Mouse (Mus musculus) midbrain, embryonic 14.5 days (tissue): ENCODE results near the gene Nagk. TPM values are rescaled to one million over a fixed set of nuclear protein-coding genes. Genes with fewer than 3 reads are reported as not detected.

Experiments used
- ATAC-seq: fragments of 200-750 bp; cut with Nextera tagmentation; 2 replicates; pipeline ENCODE4 v1.8.0; 2017; ENCODE audit warnings: moderate number of reproducible peaks, moderate library complexity; ENCODE audit not compliant: low FRiP score, low TSS enrichment
- DNase-seq: peaks from one replicate; pipeline ENCODE4 v3.0.0-alpha.2; 2015
- H3K27ac ChIP-seq: fragments of 300-500 bp; sonication (generic); replicated peaks from 2 replicates; pipeline ENCODE4 v1.5.1; 2014; ENCODE audit warnings: mild to moderate bottlenecking, low read depth, low read length, moderate library complexity
- H3K27me3 ChIP-seq: fragments of 300-500 bp; sonication (generic); 2 replicates; pipeline ENCODE4 v1.6.1; 2014; ENCODE audit warnings: low read length, control low read depth, mixed read lengths; ENCODE audit not compliant: control insufficient read depth, insufficient read depth
- H3K36me3 ChIP-seq: fragments of 300-500 bp; sonication (generic); 2 replicates; pipeline ENCODE4 v1.6.1; 2014; ENCODE audit warnings: low read length, control low read depth; ENCODE audit not compliant: control insufficient read depth, insufficient read depth
- H3K4me1 ChIP-seq: fragments of 300-500 bp; sonication (generic); 2 replicates; pipeline ENCODE4 v1.6.1; 2014; ENCODE audit warnings: mild to moderate bottlenecking, antibody characterized with exemption, low read length, control low read depth; ENCODE audit not compliant: control insufficient read depth, insufficient read depth
- H3K4me2 ChIP-seq: fragments of 300-500 bp; sonication (generic); 2 replicates; pipeline ENCODE4 v1.6.1; 2014; ENCODE audit warnings: mild to moderate bottlenecking, low read length, moderate library complexity
- H3K4me3 ChIP-seq: fragments of 300-500 bp; sonication (generic); replicated peaks from 2 replicates; pipeline ENCODE4 v1.5.1; 2014; ENCODE audit warnings: low read depth, low read length
- H3K9ac ChIP-seq: fragments of 300-500 bp; sonication (generic); replicated peaks from 2 replicates; pipeline ENCODE4 v1.6.1; 2014; ENCODE audit warnings: mild to moderate bottlenecking, low read length, moderate library complexity
- H3K9me3 ChIP-seq: fragments of 300-500 bp; sonication (generic); 2 replicates; pipeline ENCODE4 v1.6.1; 2016; ENCODE audit warnings: low read length, control low read depth, mixed read lengths; ENCODE audit not compliant: control insufficient read depth
- WGBS: fragments of 180-500 bp; shearing (Covaris S2); extraction: QIAGEN DNeasy Blood & Tissue Kit; methylation state at CpG from one replicate; pipeline ENCODE4 v1.1.7; 2014; 5-methylcytosine and 5-hydroxymethylcytosine counted together
- polyA plus RNA-seq: library from polyadenylated mRNA; unstranded; fragments of >200 nt; fragmentation: Nextera tagmentation; extraction: Ambion mirVana; gene quantifications from 2 replicates; pipeline ENCODE4 v1.2.1, GENCODE M21; 2014

Gene Nagk
- polyA plus RNA-seq, 1 experiment from 2014 or later = 85.8 TPM

- Histone ChIP-seq H3K4me2 (no peak overlapping the region), H3K36me3 (peaks cover 43% of the 10 kb centered on the region), H3K4me1 (no peaks in the 10 kb centered on the region), H3K27me3 (peaks cover 10% of the 10 kb centered on the region; the same call in 1 of the 2 replicates), H3K27ac (no peak overlapping the region), H3K9ac (no peak overlapping the region), H3K4me3 (no peak overlapping the region), H3K9me3 (no peaks in the 10 kb centered on the region)
- DNase-seq (no peak), ATAC-seq (no peak)
- 88% methylated on average over 5 of the region's 5 CpGs for WGBS
These were observed 26.3 kb upstream of the Nagk start for GRCm38 (mm10) chr6:83768485-83768884.

GRCm38 (mm10) chr6:83774126-83774525 is 20.7 kb upstream of the Nagk start:
- Histone ChIP-seq H3K27me3 (no peaks in the 10 kb centered on the region), H3K27ac (no peak overlapping the region), H3K36me3 (peaks cover 33% of the 10 kb centered on the region), H3K9ac (no peak overlapping the region), H3K4me2 (peak overlapping the region; percentile 88), H3K4me1 (peaks cover 16% of the 10 kb centered on the region), H3K9me3 (no peaks in the 10 kb centered on the region), H3K4me3 (peak overlapping the region; percentile 93; the same call in 1 of the 2 replicates)
- no peak for DNase-seq
- no peak for ATAC-seq
- WGBS = 78% methylated on average over 9 of the region's 9 CpGs

DNA sequence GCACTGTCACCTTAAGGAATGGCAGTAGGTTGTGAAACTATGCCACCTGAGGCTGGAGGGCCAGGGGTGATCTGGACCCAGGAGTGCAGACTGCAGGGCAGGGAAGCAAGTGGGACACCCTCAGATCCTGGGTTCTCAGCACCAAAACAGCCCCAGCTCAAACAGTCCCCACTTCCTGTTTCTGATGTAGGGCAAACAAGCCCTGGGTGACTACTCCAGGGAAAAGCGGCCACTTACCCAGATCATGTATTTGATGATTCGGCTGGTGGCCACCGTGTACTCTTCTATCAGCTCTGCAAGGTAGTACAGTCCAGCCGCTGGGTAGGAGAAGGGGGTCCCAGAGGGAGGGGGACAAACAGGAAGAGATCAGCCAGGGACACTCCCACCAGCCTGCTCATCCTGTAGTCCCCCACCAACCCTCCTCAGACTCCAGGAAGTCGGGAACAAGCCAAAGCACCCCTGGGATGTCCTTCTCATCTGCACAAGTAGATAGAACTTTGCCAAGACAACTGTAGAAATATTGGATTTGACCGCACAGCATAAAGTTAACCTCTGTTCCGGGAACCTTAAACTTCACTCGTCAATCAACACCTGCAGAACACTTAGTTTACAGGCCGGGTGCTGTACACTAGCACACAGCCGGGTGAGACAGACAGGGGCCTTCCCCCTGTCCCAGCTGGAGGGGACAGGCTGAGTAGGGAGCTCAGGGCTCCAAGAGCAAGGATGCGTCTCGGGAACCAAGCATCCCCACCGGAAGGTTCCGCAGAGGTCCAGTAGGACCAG is 19.8 kb upstream of the Nagk start:
- H3K4me1 ChIP-seq = peaks cover 16% of the 10 kb centered on the region
- DNase-seq = no peak
- no peaks in the 10 kb centered on the region for H3K27me3 ChIP-seq
- peak; percentile 47 for ATAC-seq
- H3K9me3 ChIP-seq = no peaks in the 10 kb centered on the region
- H3K36me3 ChIP-seq = peaks cover 25% of the 10 kb centered on the region
- peak overlapping the region; percentile 93 for H3K4me3 ChIP-seq
- H3K4me2 ChIP-seq = peak overlapping the region; percentile 88
- H3K9ac ChIP-seq = peak overlapping the region; percentile 88
- peak overlapping the region; percentile 81 for H3K27ac ChIP-seq
- 2% methylated on average over 14 of the region's 14 CpGs for WGBS

DNA sequence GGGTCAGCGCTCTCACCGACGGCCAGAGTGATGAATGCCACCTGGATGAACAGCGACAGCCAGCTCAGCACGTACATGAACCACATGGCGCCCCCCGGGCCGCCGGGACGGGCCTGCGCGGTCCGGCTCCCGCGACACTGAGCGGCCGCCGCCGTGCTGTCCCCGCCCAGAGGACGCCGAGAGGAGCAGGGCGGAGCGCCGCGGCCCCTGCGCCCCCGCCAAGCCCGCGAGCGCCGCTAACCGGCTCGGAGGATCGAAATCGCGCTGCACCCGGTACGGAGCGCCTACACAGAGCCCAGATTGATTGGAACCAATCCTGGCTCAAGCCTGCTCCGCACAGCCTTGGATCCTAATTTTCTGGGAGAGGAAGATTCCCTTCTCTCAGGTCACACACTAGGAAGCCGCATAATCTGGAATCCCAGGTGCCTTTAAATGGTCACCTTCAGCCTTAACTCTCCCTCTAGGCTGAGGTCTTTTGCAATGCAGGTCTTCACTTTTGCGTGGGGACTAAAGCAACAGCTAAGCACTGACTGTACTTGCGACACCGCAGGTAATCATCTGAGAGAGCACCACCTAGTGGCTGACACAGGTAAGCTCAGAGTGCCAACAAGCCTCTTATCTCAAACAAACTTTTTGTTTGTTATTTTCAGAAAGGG is 19.0 kb upstream of the Nagk start, which contains the start of gene Tex261:
Gene Tex261 (minus strand): TSS at position 176 of the 656 bp plus-strand sequence.
- peak; percentile 94 for DNase-seq
- ATAC-seq = peak; percentile 94
- peak within 1 kb of the TSS; percentile 81 for H3K27ac ChIP-seq
- peak within 1 kb of the TSS; percentile 93 for H3K4me3 ChIP-seq
- under 1% methylated on average over 45 of the region's 45 CpGs for WGBS
- no peaks in the 10 kb centered on the region for H3K9me3 ChIP-seq
- peak within 1 kb of the TSS; percentile 88 for H3K4me2 ChIP-seq
- peaks cover 18% of the 10 kb centered on the region for H3K36me3 ChIP-seq
- no peaks in the 10 kb centered on the region for H3K27me3 ChIP-seq
- peaks cover 16% of the 10 kb centered on the region for H3K4me1 ChIP-seq
- H3K9ac ChIP-seq = peak within 1 kb of the TSS; percentile 88

GRCm38 (mm10) chr6:83778306-83778705 is 16.5 kb upstream of the Nagk start:
- 89% methylated on average over 7 of the region's 7 CpGs for WGBS

DNA sequence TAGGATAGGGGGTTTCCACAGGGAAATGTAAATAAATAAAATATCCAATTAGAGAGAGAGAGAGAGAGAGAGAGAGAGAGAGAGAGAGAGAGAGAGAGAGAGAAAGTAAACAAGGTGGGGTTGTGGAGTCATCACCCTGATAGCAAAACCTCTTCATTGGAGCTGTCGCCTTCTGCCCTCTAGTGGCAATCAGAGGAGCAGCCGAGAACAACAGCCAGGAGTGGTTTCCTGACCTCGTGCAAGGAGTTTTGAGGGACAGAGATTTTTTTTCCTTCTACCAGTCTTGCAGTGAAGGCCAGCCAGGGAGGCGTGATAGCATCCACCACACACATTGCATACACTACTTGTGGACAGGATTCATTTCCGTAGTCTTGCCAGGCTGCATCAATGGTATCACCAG is 15.8 kb upstream of the Nagk start:
- 10% methylated on average over 5 of the region's 5 CpGs for WGBS
- H3K36me3 ChIP-seq = no peaks in the 10 kb centered on the region
- no peak overlapping the region for H3K9ac ChIP-seq
- no peak overlapping the region for H3K4me3 ChIP-seq
- peaks cover 14% of the 10 kb centered on the region for H3K4me1 ChIP-seq
- ATAC-seq = no peak
- peak; percentile 71 for DNase-seq
- no peaks in the 10 kb centered on the region for H3K9me3 ChIP-seq
- H3K27me3 ChIP-seq = no peaks in the 10 kb centered on the region
- H3K27ac ChIP-seq = no peak overlapping the region
- H3K4me2 ChIP-seq = no peak overlapping the region

More at GRCm38 (mm10) chr6:83778306-83778705, 16.5 kb upstream of the Nagk start:
- no peaks in the 10 kb centered on the region for H3K27me3 ChIP-seq
- H3K27ac ChIP-seq = no peak overlapping the region
- H3K36me3 ChIP-seq = no peaks in the 10 kb centered on the region
- DNase-seq = no peak
- no peaks in the 10 kb centered on the region for H3K9me3 ChIP-seq
- peaks cover 16% of the 10 kb centered on the region for H3K4me1 ChIP-seq
- no peak overlapping the region for H3K4me3 ChIP-seq
- H3K9ac ChIP-seq = no peak overlapping the region
- no peak overlapping the region for H3K4me2 ChIP-seq
- ATAC-seq = no peak

GRCm38 (mm10) chr6:83786426-83786825 is 8.4 kb upstream of the Nagk start:
- Histone ChIP-seq H3K36me3 (no peaks in the 10 kb centered on the region), H3K4me3 (no peak overlapping the region), H3K27ac (no peak overlapping the region), H3K27me3 (no peaks in the 10 kb centered on the region), H3K9me3 (no peaks in the 10 kb centered on the region), H3K4me1 (no peaks in the 10 kb centered on the region), H3K4me2 (no peak overlapping the region), H3K9ac (no peak overlapping the region)
- no peak for DNase-seq
- 81% methylated on average over 3 of the region's 3 CpGs for WGBS
- no peak for ATAC-seq

GRCm38 (mm10) chr6:83788554-83788953 is 6.2 kb upstream of the Nagk start:
- ATAC-seq (no peak), DNase-seq (no peak)
- Histone ChIP-seq H3K27me3 (no peaks in the 10 kb centered on the region), H3K4me3 (no peak overlapping the region), H3K9ac (no peak overlapping the region), H3K4me1 (no peaks in the 10 kb centered on the region), H3K9me3 (no peaks in the 10 kb centered on the region), H3K4me2 (no peak overlapping the region), H3K36me3 (no peaks in the 10 kb centered on the region), H3K27ac (no peak overlapping the region)
- WGBS = 39% methylated on average over 7 of the region's 7 CpGs
